Comparison of ENCODE assay signal across 1 mouse cellular context in the genomic region with DNA sequence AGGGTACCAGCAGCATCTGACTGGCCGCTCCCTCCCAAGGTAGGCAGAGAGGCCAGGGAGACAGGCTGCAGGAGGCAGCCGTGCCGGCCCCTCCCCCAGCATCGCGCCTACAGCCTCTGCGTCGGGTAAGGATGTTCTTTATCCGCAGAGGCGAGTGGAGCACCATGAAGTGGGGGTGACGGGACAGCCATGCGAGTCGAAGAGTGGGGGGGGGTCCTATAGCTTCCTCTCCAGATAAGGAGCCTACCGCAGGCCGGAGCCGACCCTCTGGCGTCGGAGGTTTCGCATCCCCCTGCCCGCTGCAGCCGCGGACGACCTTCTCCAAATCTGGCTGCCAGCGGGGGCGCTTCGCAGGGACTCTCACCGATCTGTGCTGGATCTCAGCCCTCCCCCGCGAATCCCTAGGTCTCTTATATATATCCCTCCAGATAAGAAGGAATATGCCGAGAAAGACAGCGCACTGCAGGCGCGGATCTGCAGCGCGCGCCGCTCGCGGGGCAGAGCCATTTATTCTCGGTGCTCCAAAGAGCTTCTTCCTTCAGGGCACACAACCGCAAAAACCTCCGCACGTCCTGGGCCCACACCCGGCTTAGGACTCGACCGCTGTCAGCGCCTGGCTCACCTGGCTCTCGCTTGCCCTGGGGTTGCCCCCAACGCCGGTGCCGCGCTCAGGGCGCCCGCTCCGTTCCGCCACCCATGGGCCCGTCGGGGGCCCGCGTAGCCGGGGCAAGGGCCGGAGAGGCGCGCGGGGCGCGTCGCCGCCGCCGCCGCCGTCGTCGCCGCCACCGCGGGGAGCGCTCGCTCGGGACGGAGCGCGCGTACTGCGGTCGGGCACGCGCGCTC.
TF ChIP-seq lines count a peak whose summit lies in the region.

No protein-coding gene starts in this region.

TF ChIP-seq in ES-E14, 5 proteins besides CTCF, POLR2A, EP300 and RAD21 (continued from another document):
- no peak for TF ChIP-seq ZC3H11A (IDR thresholded peaks at IDR 0.05; ENCODE audit: borderline replicate concordance, low read depth, low read length)
